Mouse (Mus musculus) erythroblast, embryonic 14.5 days (primary cell): ENCODE results near the gene Tex21.

Experiments
- GATA1 ChIP-seq: IDR thresholded peaks from 2 replicates; pipeline ENCODE4 v1.6.1; 2012; ENCODE audit warnings: low read length, inconsistent platforms, mixed read lengths
- TAL1 ChIP-seq: IDR thresholded peaks from 3 replicates; pipeline ENCODE4 v1.6.1; 2012; ENCODE audit warnings: low read length, inconsistent platforms, mixed read lengths

- TF ChIP-seq GATA1 (no peak), TAL1 (no peak)
Measured at GRCm38 (mm10) chr12:76264325-76264965, 17.9 kb upstream of the Tex21 start.
